Mouse (Mus musculus) neural tube, embryonic 11.5 days (tissue): ENCODE measurements around the gene Acbd5. TPM values are rescaled to one million over a fixed set of nuclear protein-coding genes. Genes with fewer than 3 reads are reported as not detected.

Experiments
- ATAC-seq: fragments of 200-750 bp; cut with Nextera tagmentation; 2 replicates; pipeline ENCODE4 v1.8.0; 2017; ENCODE audit warnings: moderate number of reproducible peaks, mild to moderate bottlenecking, moderate TSS enrichment, moderate library complexity; ENCODE audit not compliant: insufficient read depth, low FRiP score, low TSS enrichment
- DNase-seq: peaks from one replicate; pipeline ENCODE4 v3.0.0-alpha.2; 2015; ENCODE audit warnings: low spot score
- H3K27ac ChIP-seq: fragments of 300-500 bp; sonication (generic); 2 replicates; pipeline ENCODE4 v1.5.1; 2014; ENCODE audit warnings: low read depth, mild to moderate bottlenecking, low read length
- H3K27me3 ChIP-seq: fragments of 300-500 bp; sonication (generic); 2 replicates; pipeline ENCODE4 v1.6.1; 2014; ENCODE audit warnings: mild to moderate bottlenecking, low read length, mixed read lengths; ENCODE audit not compliant: control insufficient read depth, insufficient read depth
- H3K36me3 ChIP-seq: fragments of 300-500 bp; sonication (generic); 2 replicates; pipeline ENCODE4 v1.6.1; 2014; ENCODE audit warnings: mild to moderate bottlenecking, low read length, moderate library complexity, mixed read lengths; ENCODE audit not compliant: control insufficient read depth, insufficient read depth
- H3K4me1 ChIP-seq: fragments of 300-500 bp; sonication (generic); 2 replicates; pipeline ENCODE4 v1.6.1; 2014; ENCODE audit warnings: low read length, mixed read lengths; ENCODE audit not compliant: control insufficient read depth, insufficient read depth
- H3K4me2 ChIP-seq: fragments of 300-500 bp; sonication (generic); 2 replicates; pipeline ENCODE4 v1.6.1; 2014; ENCODE audit warnings: low read depth, mild to moderate bottlenecking, moderate library complexity
- H3K4me3 ChIP-seq: fragments of 300-500 bp; sonication (generic); 2 replicates; pipeline ENCODE4 v1.5.1; 2014; ENCODE audit warnings: low read depth, low read length
- H3K9ac ChIP-seq: fragments of 300-500 bp; sonication (generic); 2 replicates; pipeline ENCODE4 v1.6.1; 2014; ENCODE audit warnings: mild to moderate bottlenecking, low read length
- H3K9me3 ChIP-seq: fragments of 300-500 bp; sonication (generic); 2 replicates; pipeline ENCODE4 v1.6.1; 2016; ENCODE audit warnings: low read length; ENCODE audit not compliant: control insufficient read depth
- WGBS: fragments of 180-500 bp; shearing (Covaris S2); extraction: QIAGEN DNeasy Blood & Tissue Kit; methylation state at CpG from one replicate; pipeline ENCODE4 v1.1.7; 2014; 5-methylcytosine and 5-hydroxymethylcytosine counted together
- polyA plus RNA-seq: library from polyadenylated mRNA; unstranded; fragments of >200 nt; fragmentation: Nextera tagmentation; extraction: Ambion mirVana; gene quantifications from 2 replicates; pipeline ENCODE4 v1.2.1, GENCODE M21; 2014

Gene Acbd5
- polyA plus RNA-seq, 1 experiment from 2014 or later: 45.1 TPM

DNA sequence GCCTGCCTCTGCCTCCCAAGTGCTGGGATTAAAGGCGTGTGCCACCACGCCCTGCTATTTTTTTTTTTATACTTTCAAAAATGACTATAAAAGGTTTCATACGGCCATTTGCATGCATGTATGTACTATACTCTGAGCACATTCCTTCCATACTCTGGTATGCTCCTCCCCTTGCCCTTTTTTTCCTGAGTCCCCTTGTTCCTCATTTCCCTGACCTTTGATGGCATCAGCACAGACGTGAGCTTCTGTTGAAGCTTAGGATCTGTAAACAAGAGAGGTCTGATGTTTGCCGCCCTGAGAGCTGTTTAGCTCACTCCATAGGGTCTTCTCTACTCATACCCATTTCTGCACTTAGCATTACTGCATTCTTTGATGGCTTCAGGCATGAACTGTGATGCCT, 9.7 kb downstream of the Acbd5 start:
- WGBS: 89% methylated on average over 5 of the region's 5 CpGs
- H3K9me3 ChIP-seq: no peaks in the 10 kb centered on the region
- no peak overlapping the region for H3K9ac ChIP-seq

DNA sequence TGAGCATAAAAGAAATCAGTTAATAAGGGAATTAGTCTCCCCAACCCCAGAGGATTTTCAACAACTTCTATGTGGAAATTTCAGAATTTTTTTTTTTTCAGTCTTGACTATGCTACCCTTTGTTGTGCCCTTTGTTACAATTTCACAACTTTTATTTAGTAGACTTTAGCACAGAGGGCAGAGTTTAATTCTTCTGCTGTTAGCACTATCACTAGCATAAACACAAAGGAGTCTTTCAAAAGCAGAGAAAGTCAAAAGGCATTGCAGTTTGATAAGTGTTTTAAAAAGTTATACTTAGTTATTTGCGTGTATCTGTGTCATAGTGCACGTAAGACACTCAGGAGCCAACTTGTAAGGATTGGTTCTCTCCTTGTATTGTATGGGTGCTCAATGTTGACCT, 10.6 kb downstream of the Acbd5 start:
- Histone ChIP-seq H3K4me2 (no peak overlapping the region), H3K27me3 (no peaks in the 10 kb centered on the region), H3K36me3 (peaks cover 4% of the 10 kb centered on the region; the same call in 1 of the 2 replicates), H3K4me3 (no peak overlapping the region), H3K4me1 (no peaks in the 10 kb centered on the region), H3K9me3 (no peaks in the 10 kb centered on the region), H3K27ac (no peak overlapping the region), H3K9ac (no peak overlapping the region)
- WGBS: 100% methylated on average over 2 of the region's 2 CpGs
- ATAC-seq (no peak), DNase-seq (no peak)

More for the DNA sequence above, 9.7 kb downstream of the Acbd5 start:
- no peaks in the 10 kb centered on the region for H3K4me1 ChIP-seq
- DNase-seq: no peak
- no peak for ATAC-seq
- H3K36me3 ChIP-seq: peaks cover 4% of the 10 kb centered on the region; the same call in 1 of the 2 replicates
- H3K27ac ChIP-seq: no peak overlapping the region
- H3K4me2 ChIP-seq: no peak overlapping the region
- H3K4me3 ChIP-seq: no peak overlapping the region
- no peaks in the 10 kb centered on the region for H3K27me3 ChIP-seq

DNA sequence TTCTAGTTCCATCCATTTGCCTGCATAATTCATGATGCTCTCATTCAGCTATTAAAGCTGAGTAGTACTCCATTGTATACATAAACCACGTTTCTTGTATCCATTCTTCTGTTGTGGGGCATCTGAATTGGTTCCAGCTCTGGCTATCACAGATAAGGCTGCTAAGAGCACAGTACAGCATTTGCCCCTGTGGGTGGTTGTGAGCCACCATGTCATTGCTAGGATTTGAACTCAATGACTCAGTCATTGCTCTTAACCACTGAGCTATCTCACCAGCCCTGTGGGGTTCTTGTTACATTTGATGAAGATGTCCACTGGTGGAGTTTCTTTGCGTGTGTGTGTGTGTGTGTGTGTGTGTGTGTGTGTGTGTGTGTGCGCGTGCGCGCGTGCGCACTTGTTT, 16.6 kb downstream of the Acbd5 start:
- Histone ChIP-seq H3K27ac (no peak overlapping the region), H3K9ac (no peak overlapping the region), H3K4me2 (no peak overlapping the region), H3K4me1 (no peaks in the 10 kb centered on the region), H3K36me3 (no peaks in the 10 kb centered on the region), H3K27me3 (no peaks in the 10 kb centered on the region), H3K9me3 (no peaks in the 10 kb centered on the region), H3K4me3 (no peak overlapping the region)
- DNase-seq (no peak), ATAC-seq (no peak)
- 95% methylated on average over 8 of the region's 8 CpGs for WGBS

DNA sequence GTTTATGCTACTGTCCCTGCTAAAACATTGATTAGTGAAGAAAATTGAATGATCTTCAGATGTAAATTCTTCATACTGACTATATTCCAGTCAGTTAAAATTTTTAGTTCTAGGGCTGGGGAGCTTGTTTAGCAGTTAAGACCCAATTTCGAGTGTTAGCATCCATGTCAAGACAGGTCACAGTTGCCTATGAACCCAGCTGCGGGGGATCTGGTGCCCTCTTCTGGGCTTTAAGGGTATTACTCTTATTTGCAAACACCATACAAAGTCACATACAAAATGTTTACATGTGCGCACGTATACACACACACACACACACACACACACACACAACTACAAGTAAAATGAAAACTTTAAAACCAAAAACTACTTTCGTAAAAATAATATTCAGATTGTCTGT, 24.2 kb downstream of the Acbd5 start:
- Histone ChIP-seq H3K27ac (no peak overlapping the region), H3K4me1 (no peaks in the 10 kb centered on the region), H3K36me3 (peaks cover 5% of the 10 kb centered on the region; the same call in 1 of the 2 replicates), H3K27me3 (no peaks in the 10 kb centered on the region), H3K4me2 (no peak overlapping the region), H3K9ac (no peak overlapping the region), H3K4me3 (no peak overlapping the region), H3K9me3 (no peaks in the 10 kb centered on the region)
- DNase-seq: peak; percentile 15
- ATAC-seq: no peak
- WGBS: 56% methylated on average over 5 of the region's 5 CpGs

DNA sequence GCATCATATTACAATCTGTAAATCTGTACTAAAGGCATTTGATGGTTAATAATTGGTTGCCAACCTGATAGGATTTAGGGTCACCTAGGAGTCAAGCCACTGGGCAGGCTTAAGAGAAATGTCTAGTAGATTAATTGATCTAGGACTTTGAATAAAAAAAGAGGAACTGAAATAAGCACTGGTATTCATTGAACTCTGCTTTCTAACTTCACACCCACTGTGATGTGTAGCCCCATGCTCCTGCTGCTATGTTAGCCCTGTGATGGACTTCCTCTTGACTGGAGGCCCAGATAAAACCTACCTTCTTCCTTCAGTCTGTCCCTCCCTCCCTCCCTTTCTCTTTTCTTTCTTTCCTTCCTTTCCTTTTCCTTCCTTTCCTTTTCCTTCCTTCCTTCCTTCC, 29.1 kb downstream of the Acbd5 start:
- ATAC-seq: no peak
- Histone ChIP-seq H3K4me2 (no peak overlapping the region), H3K9me3 (no peaks in the 10 kb centered on the region), H3K27me3 (no peaks in the 10 kb centered on the region), H3K36me3 (peaks cover 5% of the 10 kb centered on the region; the same call in 1 of the 2 replicates), H3K4me1 (no peaks in the 10 kb centered on the region), H3K27ac (no peak overlapping the region), H3K4me3 (no peak overlapping the region), H3K9ac (no peak overlapping the region)
- DNase-seq: no peak

DNA sequence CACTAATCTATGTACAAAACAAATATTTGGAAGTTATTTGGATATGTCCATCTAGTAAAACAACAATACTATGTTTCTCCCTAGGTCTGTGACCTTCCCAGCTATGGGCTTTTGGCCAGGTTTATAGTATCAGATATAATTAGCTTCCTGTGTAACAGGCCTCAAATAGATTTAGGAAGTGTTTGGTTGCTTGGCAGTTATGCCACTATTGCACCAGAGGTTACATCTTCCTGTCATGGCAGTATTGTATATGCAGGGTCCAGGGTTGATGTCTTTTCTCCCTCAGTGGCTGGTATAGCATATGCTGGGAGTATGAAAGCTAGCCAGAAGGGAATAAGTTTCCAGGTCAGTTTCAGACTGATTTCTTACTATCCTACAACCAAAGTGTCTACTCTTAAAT, 34.3 kb downstream of the Acbd5 start:
- Histone ChIP-seq H3K27ac (no peak overlapping the region), H3K9ac (no peak overlapping the region), H3K27me3 (no peaks in the 10 kb centered on the region), H3K36me3 (no peaks in the 10 kb centered on the region), H3K4me1 (no peaks in the 10 kb centered on the region), H3K4me3 (no peak overlapping the region), H3K4me2 (no peak overlapping the region), H3K9me3 (no peaks in the 10 kb centered on the region)
- DNase-seq (no peak), ATAC-seq (no peak)

DNA sequence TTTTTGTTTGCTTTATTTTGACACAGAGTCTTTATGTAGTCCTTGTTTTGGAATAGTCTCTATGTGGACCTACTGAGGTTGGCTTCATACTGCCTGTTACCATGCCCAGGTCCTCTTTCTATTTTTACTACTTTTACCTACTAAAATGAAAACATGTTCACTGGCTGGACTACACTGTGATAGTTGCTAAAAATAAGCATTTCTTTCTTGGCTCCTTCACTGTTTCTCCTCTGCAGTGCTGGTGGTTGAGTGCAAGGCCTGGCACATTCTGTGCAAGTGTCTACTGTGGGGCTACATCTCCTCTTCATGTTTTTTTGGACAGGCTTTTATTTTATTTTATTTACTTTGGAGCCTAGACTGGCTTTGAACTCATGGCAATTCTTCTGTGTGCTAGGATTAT, 51.6 kb downstream of the Acbd5 start:
- Histone ChIP-seq H3K4me2 (no peak overlapping the region), H3K36me3 (0 out of 2 replicates have a peak, but pooled peaks cover 2% of the 10 kb centered on the region), H3K4me3 (no peak overlapping the region), H3K27ac (no peak overlapping the region), H3K9ac (no peak overlapping the region), H3K27me3 (no peaks in the 10 kb centered on the region), H3K4me1 (no peaks in the 10 kb centered on the region), H3K9me3 (no peaks in the 10 kb centered on the region)
- DNase-seq (no peak), ATAC-seq (no peak)

DNA sequence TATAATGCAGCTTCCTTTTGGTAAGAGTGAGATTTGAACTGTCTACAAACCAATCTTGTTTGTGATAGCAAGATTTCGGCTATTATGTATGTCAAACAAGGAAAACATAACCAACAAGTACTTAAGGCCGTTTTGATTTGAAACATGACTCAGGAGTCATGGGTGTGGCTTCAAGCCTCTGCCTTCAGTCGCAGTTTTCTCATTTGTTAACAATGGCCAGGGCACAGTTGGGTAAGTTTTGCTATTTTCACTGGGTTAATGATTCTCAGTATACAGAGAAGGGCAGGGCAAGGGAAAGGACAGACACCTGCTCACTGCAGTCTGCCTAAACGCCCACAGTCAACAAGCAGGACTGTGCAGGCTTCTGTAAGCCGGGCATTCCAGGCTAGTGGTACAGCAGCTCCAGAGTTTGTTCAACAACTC, 87.2 kb downstream of the Acbd5 start:
- Histone ChIP-seq H3K27ac (peak overlapping the region; percentile 95; the same call in 1 of the 2 replicates), H3K27me3 (no peaks in the 10 kb centered on the region), H3K4me1 (peaks cover 7% of the 10 kb centered on the region), H3K4me3 (peak overlapping the region; percentile 89), H3K4me2 (peak overlapping the region; percentile 81), H3K36me3 (no peaks in the 10 kb centered on the region), H3K9ac (peak overlapping the region; percentile 84), H3K9me3 (no peaks in the 10 kb centered on the region)
- peak; percentile 11 for ATAC-seq
- DNase-seq: peak; percentile 11
- WGBS: 9% methylated on average over 5 of the region's 5 CpGs

DNA sequence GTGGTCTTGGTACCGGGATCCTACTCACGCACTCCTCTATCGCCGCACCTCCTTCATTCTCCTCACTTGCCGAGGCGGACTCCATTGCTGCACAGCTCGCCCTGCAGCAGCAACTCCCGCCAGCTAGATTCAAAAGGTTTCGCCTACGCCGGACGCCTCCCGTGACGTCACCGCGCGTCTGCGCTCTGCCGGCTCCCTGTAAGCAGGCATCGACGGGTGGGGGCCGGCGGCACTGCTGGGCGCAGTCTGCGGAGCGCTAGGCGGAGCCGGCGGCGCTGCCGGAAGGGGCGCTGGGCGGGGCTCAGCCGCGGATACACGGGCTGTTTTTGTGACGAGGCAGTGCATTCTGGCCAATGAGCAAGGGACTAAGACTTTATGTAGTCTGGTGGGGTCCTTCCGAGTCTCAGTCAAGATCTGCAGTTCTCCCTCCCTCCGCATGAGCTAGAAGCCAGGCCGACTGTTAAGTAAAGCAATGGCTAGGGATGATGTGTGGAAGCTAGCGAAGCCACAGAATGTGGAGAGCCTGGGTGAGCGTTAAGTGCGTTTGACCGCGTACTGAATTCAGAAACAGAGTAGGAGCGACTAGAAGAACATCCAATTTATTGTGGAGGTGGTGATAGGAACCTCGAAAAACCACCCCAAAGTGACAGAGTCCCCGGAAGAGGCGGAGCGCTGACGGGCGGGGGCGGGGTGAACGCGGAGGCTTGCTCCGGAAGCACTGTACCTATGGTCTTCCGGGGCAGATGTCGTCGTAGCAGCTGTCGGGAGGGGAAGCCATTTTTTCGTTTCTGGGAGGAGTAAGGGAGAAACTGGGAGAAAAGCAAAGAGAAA, 88.0 kb downstream of the Acbd5 start, which contains the start of the genes Mastl and Yme1l1:
Gene Mastl, minus strand, starts transcription at position 248 of the 831 bp plus-strand sequence.
Gene Yme1l1, plus strand, starts transcription at position 593 of the 831 bp plus-strand sequence.
- ATAC-seq (peak; percentile 97), DNase-seq (peak; percentile 99)
- WGBS: under 1% methylated on average over 61 of the region's 61 CpGs
- peak within 1 kb of the TSS; percentile 84 for H3K9ac ChIP-seq
- peaks cover 7% of the 10 kb centered on the region for H3K4me1 ChIP-seq
- H3K27me3 ChIP-seq: no peaks in the 10 kb centered on the region
- peak within 1 kb of the TSS; percentile 95 for H3K27ac ChIP-seq
- peak within 1 kb of the TSS; percentile 81 for H3K4me2 ChIP-seq
- peak within 1 kb of the TSS; percentile 89 for H3K4me3 ChIP-seq
- H3K36me3 ChIP-seq: no peaks in the 10 kb centered on the region
- no peaks in the 10 kb centered on the region for H3K9me3 ChIP-seq
